Mouse (Mus musculus) MN1 (cell line): ENCODE data around the gene Sox18.

Source experiments
- DNase-seq: peaks from one replicate; pipeline ENCODE4 v3.0.0-alpha.2; 2016; ENCODE audit warnings: low spot score

Sox18 gene

DNA sequence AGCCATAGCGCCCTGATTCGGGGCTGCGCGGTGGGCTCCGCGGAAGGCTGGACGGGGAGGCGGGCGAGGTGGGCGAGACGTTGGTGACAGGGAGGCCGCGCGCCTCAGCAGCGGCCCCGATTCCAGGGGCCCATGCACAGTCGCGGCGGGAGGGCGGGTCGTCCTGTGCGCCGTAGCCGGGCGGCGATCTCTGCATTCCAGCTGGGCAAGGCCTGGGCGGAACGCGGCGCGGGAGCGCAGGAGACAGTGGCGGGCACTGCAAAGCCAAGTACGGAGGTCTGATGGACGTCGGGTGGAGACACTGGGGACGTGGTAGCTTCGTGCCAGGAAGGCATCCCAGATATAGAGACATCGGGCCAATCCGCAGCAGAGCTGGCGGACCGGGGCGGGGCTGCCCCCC is at the start of gene Sox18:
Gene Sox18, minus strand, starts transcription at position 315 of the 400 bp plus-strand sequence.
- DNase-seq, result no peak

GRCm38 (mm10) chr2:181721200-181721599 is 49.8 kb upstream of the Sox18 start:
- no peak for DNase-seq

GRCm38 (mm10) chr2:181720061-181720460 is 48.6 kb upstream of the Sox18 start:
- no peak for DNase-seq

- DNase-seq, result peak; percentile 33
Observed at GRCm38 (mm10) chr2:181716991-181717390, 45.6 kb upstream of the Sox18 start.

DNA sequence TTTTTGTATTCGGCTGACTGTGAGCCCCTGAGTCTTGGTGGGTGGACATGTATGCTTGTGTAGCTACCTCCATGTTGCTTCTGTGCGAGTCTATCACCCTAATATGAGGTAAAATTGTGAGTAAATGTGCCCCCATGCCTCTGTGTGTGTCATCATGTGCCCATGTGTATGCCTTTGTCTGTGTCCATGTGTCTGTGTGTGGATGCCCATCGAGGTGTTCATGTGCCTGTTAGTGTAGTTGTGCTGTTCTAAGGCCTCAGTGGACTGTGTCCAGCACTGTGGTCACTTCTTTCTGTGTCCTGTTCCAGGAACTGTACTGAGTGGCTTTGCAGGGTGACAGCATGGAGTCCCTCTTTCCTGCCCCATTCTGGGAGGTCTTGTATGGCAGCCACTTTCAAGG is 43.9 kb upstream of the Sox18 start:
- no peak for DNase-seq

DNA sequence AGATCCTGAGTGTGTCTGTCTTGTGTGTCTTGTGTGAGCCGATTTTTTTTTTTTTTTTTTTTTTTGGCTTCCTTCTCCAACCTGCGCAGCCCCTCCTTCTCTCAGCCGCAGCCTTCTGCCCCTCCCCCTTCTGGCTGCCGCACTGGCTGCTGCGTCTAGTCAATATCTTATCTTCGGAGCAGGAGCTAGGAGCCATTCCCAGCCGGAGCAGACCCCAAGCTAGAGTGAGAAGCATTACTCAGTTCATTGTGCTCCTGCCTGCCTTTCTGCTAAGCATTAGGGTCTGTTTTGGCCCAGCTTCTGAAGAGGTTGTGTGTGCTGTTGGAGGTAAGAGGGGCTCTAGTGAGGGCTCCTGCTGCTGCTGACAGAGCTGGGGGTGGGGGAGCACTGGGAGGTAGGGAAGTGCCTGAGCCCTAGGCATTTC is 43.5 kb upstream of the Sox18 start, which contains the start of gene Oprl1:
Gene Oprl1, plus strand, starts transcription at position 114 of the 424 bp plus-strand sequence.
- DNase-seq, result peak; percentile 65

DNA sequence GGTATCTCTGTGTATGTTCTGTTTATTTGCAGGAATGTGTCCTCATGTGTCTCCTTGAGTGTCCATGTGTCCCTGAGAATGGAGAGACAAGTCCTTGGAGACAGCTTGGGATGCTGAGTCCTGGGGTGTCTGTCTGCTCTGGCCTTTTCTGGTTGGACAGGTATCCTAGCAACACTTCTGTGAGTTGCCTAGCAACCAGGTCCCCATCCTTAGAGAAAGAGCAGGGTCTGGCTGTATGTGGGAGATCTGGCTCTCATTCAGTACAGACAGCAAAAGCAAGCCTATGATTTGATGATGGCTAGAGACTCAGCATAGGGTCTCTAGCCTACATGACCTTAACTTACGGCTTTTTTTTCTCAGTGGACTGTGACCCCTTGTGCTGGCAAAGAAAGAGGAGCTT is 42.3 kb upstream of the Sox18 start:
- DNase-seq, result peak; percentile 51

DNA sequence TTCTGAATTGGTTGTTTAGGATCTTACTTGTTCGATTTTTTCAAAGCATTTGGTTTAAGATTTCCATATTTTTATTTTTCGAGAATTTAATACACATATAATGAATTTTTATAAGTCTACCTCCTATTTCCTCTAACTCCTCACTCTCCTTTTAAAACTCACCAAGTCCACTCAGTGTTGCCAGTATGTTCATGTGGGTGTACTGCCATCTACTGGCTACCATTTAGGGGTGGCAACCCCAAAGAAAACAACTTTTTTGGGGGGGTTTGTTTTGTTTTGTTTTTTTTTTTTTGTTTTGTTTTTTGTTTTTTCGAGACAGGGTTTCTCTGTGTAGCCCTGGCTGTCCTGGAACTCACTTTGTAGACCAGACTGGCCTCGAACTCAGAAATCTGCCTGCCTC is 35.2 kb upstream of the Sox18 start:
- peak; percentile 52 for DNase-seq

- no peak for DNase-seq
Observed at GRCm38 (mm10) chr2:181698241-181698640, 26.8 kb upstream of the Sox18 start, which contains the start of gene Lkaaear1. Gene Lkaaear1, minus strand, starts transcription at chr2:181698442.

DNA sequence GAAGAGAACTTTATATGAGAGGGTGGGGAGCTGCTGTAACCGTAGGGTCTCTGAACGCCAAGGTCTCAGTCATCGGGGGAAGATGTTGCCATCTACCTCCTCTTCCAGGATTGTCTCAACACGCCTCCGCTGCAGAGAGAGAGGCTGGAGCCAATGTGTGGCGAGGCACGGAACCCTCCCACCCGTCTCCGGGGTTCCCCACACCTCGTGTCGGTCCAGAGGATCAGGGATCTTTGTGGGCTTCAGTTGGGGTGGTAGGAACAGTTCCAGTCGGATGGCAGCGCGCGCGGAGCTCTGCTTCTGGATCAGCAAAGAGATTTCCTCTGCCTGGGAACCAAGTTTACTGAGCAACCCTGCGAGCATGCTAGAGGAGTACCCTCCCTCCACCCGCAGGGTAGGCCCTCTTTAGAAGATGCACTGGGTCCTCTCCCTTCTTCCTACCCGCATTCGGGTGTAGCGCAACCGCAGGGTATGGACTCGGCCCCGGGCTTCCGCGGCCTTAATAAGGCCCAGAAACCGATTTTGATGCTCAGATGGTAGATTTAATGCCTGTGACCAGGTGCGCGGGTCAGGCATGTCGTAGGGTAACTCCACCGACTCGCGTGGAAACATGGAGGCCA is 25.5 kb upstream of the Sox18 start:
- DNase-seq, result no peak

DNA sequence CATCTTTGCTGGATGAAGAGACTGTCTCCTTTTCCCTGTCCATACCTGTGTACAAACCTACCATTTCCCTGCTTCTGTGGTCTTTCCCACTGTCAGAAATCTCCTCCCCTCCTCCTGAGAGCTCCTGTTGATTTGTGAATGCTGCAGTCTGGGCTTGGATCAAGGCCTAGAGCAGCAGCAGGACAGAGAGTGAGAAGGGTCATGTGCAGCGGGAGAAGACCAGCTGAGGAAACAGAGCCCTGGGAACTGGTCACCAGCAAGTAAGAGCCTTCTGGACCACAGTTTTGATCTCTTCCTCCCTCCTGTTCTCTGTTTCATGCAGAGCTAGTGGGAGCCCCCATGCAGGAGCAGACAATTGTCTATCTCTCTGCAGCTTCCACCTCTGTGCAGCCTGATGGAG is 24.3 kb upstream of the Sox18 start:
- DNase-seq, result no peak

- no peak for DNase-seq
Observed at GRCm38 (mm10) chr2:181694581-181694980, 23.1 kb upstream of the Sox18 start.

DNA sequence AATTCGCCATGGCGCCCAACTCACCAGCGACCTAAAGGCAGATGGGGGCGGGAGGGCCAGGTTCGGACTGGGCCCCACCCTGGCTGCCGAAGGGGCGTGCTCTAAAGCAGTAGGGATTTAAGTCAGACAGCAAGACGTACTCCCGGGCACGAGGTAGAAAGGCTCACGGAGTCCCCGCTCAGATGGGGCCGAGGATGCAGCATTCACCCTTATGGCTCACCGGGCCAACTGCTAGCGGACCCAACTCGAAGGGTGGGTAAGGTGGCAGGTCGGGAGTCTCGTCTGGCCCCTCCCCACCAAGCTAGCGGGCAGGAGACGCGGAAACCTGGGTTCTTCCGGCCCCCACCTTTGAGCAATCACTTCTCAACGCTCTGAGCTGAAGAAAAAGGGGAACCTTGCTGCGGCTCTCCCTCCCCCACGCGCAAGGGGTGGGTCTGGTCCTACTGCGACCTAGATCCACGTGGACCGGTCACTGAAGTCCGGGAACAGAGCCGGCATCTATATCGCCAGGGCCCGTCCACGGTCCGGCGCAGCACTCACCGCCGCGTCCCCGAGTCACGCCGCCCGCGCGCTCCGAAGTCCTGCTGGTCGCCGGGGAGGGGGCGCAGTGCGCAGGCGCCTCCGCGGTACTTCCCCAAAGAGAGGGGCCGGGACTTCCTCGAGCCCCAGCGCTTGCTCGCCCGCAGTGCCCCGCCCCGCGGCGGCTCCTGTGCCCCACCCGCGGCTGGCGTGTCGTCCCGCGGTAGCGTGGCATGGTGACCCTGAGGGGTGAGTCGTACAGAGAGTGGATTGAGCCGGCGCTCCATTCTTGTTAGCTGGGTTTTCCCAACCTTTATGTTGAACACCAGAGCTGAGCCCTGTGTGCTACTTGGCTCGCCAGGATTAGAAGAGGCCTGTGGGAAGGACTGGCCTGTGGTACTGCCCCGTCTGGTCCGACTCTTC is 22.2 kb upstream of the Sox18 start, which contains the start of gene Rgs19:
Gene Rgs19, minus strand, starts transcription at position 639 of the 942 bp plus-strand sequence.
- peak; percentile 85 for DNase-seq

DNA sequence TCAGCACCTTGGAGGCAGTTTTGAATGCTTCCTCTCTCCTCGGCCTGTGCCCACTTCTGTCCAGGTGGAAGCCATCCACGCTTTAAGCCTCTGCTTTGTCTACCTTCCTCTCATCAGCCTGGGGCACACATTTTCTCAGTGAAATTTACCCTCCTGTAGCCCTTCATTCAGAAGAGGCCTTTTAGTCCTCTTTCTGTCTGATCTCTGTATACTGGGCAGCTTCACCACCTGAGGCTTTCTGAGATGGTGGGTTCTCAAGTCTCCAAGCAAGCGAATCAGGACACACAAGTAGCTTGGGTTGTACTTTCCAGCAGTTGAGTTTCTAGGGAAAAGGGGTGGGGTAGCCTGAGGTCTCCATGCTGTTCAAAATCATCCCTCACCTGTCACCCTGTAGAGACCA is 20.9 kb upstream of the Sox18 start:
- DNase-seq, result no peak

DNA sequence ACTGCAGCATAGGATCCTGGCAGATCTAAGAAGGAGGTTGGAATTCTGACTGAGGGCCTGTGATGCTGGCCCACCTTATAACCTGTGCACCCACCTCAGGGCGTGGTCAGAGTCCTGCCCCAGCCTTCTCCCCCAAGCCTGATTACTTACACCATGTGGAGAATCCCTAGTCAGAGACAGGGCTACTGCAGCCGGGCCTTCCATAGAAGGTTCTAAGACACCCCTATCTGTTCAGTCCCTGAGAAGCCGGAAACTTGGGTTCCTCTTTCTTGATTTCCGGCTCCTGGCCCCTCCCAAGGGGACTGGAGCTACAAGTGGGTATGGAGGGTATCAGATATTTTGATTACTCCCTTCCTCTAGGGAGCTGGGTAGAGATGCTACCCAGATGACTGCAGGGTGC is 20.1 kb upstream of the Sox18 start:
- DNase-seq, result no peak

- no peak for DNase-seq
Observed at GRCm38 (mm10) chr2:181691083-181691482, 19.6 kb upstream of the Sox18 start.

- DNase-seq, result no peak
Observed at GRCm38 (mm10) chr2:181689466-181690160, 18.2 kb upstream of the Sox18 start.

- no peak for DNase-seq
Observed at GRCm38 (mm10) chr2:181687586-181687985, 16.1 kb upstream of the Sox18 start.

DNA sequence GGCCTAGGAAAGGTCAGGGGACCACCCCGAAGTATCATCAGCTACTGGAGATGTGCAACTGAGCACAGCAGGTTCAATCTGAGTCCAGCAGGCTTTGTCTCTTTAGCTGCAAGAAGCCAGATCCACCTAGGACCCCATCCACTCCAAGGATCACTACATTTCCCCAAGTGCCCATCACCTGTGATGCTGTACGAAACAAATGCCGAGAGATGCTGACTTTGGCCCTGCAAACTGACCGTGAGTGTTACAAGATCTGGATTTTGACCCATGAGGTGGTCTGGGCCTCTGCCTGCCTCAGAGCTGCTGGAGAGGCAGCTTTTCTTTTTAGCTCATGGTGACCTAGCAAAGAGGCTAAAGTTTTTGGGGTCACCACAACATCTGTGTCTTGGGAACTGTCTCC is 14.2 kb upstream of the Sox18 start:
- DNase-seq, result no peak

DNA sequence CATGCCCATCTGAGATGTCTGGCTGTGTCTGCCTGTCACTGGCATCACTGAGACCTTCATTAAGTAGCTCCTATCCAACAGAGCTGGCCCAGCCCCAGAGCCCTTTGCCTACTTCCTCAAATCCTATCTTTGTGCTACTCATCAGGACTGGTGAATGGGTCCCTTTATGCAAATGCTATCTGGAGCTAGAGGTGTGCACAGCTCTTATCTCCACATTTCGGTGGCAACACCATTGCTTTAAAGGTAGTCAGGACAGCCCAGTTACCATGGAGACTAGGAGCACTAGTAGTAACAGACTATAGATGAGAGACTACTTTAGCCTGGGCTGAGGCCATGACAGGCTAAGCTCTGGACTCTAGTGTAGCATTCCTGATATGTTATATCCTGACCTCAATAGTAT is 13.3 kb upstream of the Sox18 start:
- no peak for DNase-seq

- no peak for DNase-seq
Observed at GRCm38 (mm10) chr2:181683381-181683780, 11.9 kb upstream of the Sox18 start.

DNA sequence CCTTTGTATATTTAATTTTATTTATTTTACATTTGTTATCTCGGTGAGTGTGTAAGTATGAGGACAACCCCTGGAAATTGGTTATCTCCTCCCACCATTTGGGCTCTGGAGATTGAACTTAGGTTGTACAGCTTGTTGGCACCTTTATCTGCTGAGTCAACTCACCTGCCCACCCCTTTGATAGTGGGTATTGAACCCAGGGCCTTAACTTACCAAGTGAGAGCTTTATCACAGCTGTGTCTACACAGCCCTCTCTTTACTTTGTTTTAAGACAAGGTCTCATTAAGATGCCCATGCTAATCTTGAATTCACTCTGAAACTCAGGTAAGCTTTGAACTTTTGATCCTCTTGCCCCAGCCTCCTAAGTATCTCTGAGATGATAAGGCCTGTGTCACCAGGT is 10.5 kb upstream of the Sox18 start:
- no peak for DNase-seq
